Mouse (Mus musculus) limb, embryonic 12.5 days (tissue): ENCODE results near the gene Crip1. TPM values are rescaled to one million over a fixed set of nuclear protein-coding genes. Genes with fewer than 3 reads are reported as not detected.

ENCODE experiments used
- ATAC-seq: fragments of 200-750 bp; cut with Nextera tagmentation; 2 replicates; pipeline ENCODE4 v1.8.0; 2017; ENCODE audit warnings: low read depth, moderate TSS enrichment; ENCODE audit not compliant: insufficient number of reproducible peaks, insufficient read depth, low FRiP score, low TSS enrichment
- H3K27ac ChIP-seq: fragments of 300-500 bp; sonication (generic); 2 replicates; pipeline ENCODE4 v1.5.1; 2016; ENCODE audit warnings: mild to moderate bottlenecking, moderate library complexity
- H3K27me3 ChIP-seq: fragments of 300-500 bp; sonication (generic); 2 replicates; pipeline ENCODE4 v1.6.1; 2016; ENCODE audit warnings: mild to moderate bottlenecking, moderate library complexity
- H3K36me3 ChIP-seq: fragments of 300-500 bp; sonication (generic); 2 replicates; pipeline ENCODE4 v1.6.1; 2016; ENCODE audit warnings: mild to moderate bottlenecking, moderate library complexity
- H3K4me1 ChIP-seq: fragments of 300-500 bp; sonication (generic); replicated peaks from 2 replicates; pipeline ENCODE4 v1.6.1; 2016
- H3K4me2 ChIP-seq: fragments of 300-500 bp; sonication (generic); 2 replicates; pipeline ENCODE4 v1.6.1; 2016; ENCODE audit warnings: mild to moderate bottlenecking, moderate library complexity
- H3K4me3 ChIP-seq: fragments of 300-500 bp; sonication (generic); replicated peaks from 2 replicates; pipeline ENCODE4 v1.5.1; 2016; ENCODE audit warnings: mild to moderate bottlenecking
- H3K9ac ChIP-seq: fragments of 300-500 bp; sonication (generic); replicated peaks from 2 replicates; pipeline ENCODE4 v1.6.1; 2016; ENCODE audit warnings: mild to moderate bottlenecking, moderate library complexity
- H3K9me3 ChIP-seq: fragments of 300-500 bp; sonication (generic); 2 replicates; pipeline ENCODE4 v1.6.1; 2016; ENCODE audit warnings: mild to moderate bottlenecking, moderate library complexity
- WGBS: fragments of 180-500 bp; shearing (Covaris S2); methylation state at CpG from one replicate; pipeline ENCODE4 v1.1.7; 2016; 5-methylcytosine and 5-hydroxymethylcytosine counted together
- polyA plus RNA-seq: library from polyadenylated mRNA; unstranded; fragments of >200 nt; fragmentation: Nextera tagmentation; extraction: Ambion mirVana; gene quantifications from 2 replicates; pipeline ENCODE4 v1.2.1, GENCODE M21; 2016

Crip1 gene
- polyA plus RNA-seq, 1 experiment from 2014 or later: 73.2 TPM

DNA sequence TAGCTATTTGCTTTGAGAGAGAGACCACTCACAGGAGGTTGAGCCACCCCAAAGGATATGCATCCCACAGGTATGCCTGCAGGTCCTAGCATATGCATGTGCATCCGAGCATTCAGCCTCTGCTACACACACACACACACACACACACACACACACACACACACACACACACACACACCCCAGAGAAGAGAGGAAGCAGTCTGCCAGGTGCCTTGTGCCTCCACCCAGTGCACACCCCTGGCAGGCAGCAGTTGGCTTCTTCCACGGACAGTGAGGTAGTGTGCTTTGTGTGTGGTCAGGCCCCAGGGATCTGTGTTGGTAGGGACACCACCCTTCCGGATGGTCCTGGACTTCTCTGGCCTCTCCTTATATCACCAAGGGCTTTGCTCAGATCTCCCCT is 3.8 kb downstream of the Crip1 start:
- Histone ChIP-seq H3K4me2 (no peak overlapping the region), H3K9ac (no peak overlapping the region), H3K27ac (no peak overlapping the region), H3K27me3 (peaks cover 89% of the 10 kb centered on the region), H3K9me3 (no peaks in the 10 kb centered on the region), H3K4me3 (no peak overlapping the region), H3K4me1 (peaks cover 18% of the 10 kb centered on the region), H3K36me3 (no peaks in the 10 kb centered on the region)
- no peak for ATAC-seq
- 88% methylated on average over 3 of the region's 3 CpGs for WGBS

DNA sequence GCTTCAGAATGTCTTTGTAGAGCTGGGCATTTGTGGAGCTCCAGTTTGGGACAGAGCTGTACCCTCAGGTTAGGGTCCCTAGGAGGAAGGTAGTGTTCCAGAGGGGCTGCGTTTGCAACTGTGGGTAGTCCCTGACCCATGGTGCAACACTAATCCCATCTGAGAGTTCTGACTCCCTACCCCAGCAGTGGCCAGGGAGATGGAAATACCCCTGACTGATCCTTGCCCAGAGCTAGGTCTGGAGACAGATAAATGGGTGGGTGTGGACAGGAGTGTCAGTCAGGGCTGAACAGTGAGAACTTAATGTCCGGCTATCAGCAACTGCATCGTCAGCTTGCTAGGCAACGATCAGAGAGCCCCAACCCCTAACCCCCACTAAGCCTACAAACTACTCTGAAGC is 4.5 kb downstream of the Crip1 start:
- Histone ChIP-seq H3K36me3 (no peaks in the 10 kb centered on the region), H3K4me2 (no peak overlapping the region), H3K4me3 (no peak overlapping the region), H3K9me3 (no peaks in the 10 kb centered on the region), H3K4me1 (peaks cover 25% of the 10 kb centered on the region), H3K27ac (no peak overlapping the region), H3K27me3 (peaks cover 84% of the 10 kb centered on the region), H3K9ac (no peak overlapping the region)
- WGBS: 90% methylated on average over 4 of the region's 4 CpGs
- ATAC-seq: no peak

DNA sequence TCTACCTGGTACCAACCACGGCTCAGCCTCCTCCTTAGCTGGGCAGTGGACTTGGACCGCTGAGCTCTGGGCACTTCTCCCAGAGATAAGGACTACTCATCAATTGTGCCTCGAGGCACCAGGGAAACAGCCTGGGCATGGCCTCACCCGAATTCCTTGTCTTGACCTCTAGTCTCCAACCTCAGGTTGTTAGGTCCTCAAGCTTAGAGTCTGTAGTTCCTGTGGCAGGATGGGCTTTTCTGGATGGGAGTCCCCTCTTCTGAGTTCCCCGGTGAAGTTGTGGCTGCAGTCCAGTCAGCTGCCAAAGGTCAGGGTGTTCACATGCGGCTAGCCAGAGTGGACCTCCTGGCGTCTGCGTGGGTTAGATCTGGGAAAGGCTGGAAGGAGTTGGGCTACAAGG is 4.9 kb downstream of the Crip1 start:
- Histone ChIP-seq H3K27me3 (peaks cover 80% of the 10 kb centered on the region), H3K9ac (no peak overlapping the region), H3K9me3 (no peaks in the 10 kb centered on the region), H3K4me3 (peak overlapping the region; percentile 50; the same call in 1 of the 2 replicates), H3K4me1 (peaks cover 25% of the 10 kb centered on the region), H3K27ac (no peak overlapping the region), H3K4me2 (peak overlapping the region; percentile 84; the same call in 1 of the 2 replicates), H3K36me3 (no peaks in the 10 kb centered on the region)
- 75% methylated on average over 8 of the region's 8 CpGs for WGBS
- no peak for ATAC-seq

DNA sequence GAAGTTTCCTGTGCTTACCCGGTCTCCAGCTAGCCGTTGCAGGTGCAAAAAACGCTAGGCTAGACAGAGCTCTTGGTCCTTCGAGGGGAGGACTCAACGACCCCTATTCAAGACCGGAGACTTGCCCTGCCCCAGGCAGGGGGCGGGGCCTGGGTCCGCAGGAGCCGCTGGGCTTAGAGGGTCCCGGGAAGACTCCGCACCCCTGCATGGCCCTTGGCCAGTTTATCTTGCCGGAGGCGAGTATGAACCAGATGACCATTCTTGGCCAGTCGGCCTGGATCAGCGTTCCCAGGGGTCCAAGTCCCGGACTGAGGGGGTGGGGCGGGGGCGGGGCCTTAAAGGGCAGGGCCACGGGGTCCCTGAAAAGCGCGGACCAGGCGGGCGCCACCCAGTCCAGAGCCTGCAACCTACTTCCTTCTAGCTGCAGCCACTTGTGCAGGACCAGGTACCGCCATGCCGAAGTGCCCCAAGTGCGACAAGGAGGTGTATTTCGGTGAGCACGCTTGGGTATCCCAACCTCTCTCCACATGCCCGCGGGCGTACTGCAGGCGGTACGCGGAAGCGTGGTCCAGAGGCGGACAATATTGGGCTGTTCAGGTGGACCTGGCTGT is 5.7 kb downstream of the Crip1 start:
- H3K4me1 ChIP-seq: peaks cover 21% of the 10 kb centered on the region
- H3K9me3 ChIP-seq: no peaks in the 10 kb centered on the region
- H3K4me3 ChIP-seq: peak overlapping the region; percentile 50
- peaks cover 72% of the 10 kb centered on the region for H3K27me3 ChIP-seq
- peak overlapping the region; percentile 84 for H3K4me2 ChIP-seq
- no peak overlapping the region for H3K27ac ChIP-seq
- no peaks in the 10 kb centered on the region for H3K36me3 ChIP-seq
- ATAC-seq: no peak
- WGBS: 1% methylated on average over 36 of the region's 36 CpGs
- peak overlapping the region; percentile 49 for H3K9ac ChIP-seq

DNA sequence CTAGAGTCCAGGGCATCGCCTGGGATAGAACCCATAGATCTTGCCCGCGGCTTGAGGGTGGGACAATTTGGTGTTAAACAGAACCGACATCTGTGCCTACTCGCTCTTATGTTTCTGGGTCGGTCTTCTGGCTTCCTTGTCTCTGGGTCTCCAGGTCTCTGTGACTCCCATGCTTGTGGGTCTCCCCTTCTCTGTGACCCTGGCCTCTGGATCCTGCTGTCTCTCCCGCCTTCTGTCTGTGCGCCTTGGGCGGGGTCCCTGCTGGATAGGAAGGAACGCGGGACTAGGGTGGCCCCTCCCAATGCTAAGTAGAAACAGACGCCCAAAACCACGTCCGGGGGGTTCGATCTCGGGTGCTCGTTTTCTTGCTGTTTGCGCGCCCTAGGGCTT is 6.2 kb downstream of the Crip1 start:
- Histone ChIP-seq H3K9ac (peak overlapping the region; percentile 49), H3K4me2 (peak overlapping the region; percentile 84), H3K36me3 (no peaks in the 10 kb centered on the region), H3K4me1 (peaks cover 26% of the 10 kb centered on the region), H3K27me3 (peaks cover 67% of the 10 kb centered on the region), H3K9me3 (no peaks in the 10 kb centered on the region), H3K4me3 (peak overlapping the region; percentile 50), H3K27ac (no peak overlapping the region)
- 17% methylated on average over 19 of the region's 19 CpGs for WGBS
- ATAC-seq: no peak

DNA sequence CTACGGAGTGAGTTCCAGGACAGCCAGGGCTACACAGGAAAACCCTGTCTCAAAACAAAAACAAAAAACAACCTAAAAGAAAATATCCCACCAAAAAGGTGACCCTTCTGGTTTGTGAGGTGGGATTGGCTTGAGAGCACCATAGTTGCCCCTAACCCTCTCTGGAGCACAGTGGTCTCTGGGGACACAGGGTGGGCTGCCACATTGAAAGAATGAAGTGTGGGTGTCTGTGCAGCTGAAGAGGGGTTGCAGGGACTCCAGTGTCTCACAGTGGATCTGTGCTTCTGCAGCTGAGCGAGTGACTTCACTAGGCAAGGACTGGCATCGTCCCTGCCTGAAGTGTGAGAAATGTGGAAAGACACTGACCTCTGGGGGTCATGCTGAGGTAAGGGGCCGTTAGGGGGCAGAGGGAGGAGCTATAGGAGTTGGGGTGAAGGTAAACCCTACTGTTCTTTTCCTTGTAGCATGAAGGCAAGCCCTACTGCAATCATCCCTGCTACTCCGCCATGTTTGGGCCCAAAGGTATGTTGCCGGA is 6.9 kb downstream of the Crip1 start:
- Histone ChIP-seq H3K27ac (no peak overlapping the region), H3K4me1 (peaks cover 29% of the 10 kb centered on the region), H3K4me2 (0 out of 2 replicates have a peak overlapping the region, but pooled peaks have one; percentile 84), H3K9ac (no peak overlapping the region), H3K4me3 (0 out of 2 replicates have a peak overlapping the region, but pooled peaks have one; percentile 50), H3K36me3 (peaks cover 6% of the 10 kb centered on the region), H3K9me3 (no peaks in the 10 kb centered on the region), H3K27me3 (peaks cover 60% of the 10 kb centered on the region)
- 73% methylated on average over 6 of the region's 6 CpGs for WGBS
- ATAC-seq: no peak

DNA sequence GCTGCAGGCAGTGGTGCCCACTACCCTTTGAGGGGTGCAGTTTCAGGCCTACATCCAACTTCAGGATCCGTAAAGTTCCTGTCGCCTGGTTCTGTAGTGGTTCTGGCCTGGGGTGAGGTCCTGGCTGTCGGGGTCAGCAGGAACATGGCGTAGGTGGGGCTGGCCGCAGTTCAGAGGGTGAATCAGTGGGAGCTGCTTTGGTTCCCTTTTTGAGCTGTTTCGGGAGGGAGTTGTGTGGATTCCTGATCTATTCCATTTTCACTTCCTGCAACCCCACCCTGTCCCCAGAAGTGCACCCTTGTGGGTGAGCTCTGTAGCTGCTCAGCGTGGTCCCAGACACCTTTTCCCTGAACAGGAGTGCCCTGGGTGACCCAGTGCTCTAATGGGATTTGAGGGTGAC is 7.9 kb downstream of the Crip1 start:
- 87% methylated on average over 7 of the region's 7 CpGs for WGBS
- no peak overlapping the region for H3K9ac ChIP-seq
- H3K4me1 ChIP-seq: peaks cover 29% of the 10 kb centered on the region
- H3K27ac ChIP-seq: no peak overlapping the region
- no peaks in the 10 kb centered on the region for H3K9me3 ChIP-seq
- ATAC-seq: no peak
- no peak overlapping the region for H3K4me2 ChIP-seq
- peaks cover 11% of the 10 kb centered on the region for H3K36me3 ChIP-seq
- no peak overlapping the region for H3K4me3 ChIP-seq
- peaks cover 50% of the 10 kb centered on the region for H3K27me3 ChIP-seq

DNA sequence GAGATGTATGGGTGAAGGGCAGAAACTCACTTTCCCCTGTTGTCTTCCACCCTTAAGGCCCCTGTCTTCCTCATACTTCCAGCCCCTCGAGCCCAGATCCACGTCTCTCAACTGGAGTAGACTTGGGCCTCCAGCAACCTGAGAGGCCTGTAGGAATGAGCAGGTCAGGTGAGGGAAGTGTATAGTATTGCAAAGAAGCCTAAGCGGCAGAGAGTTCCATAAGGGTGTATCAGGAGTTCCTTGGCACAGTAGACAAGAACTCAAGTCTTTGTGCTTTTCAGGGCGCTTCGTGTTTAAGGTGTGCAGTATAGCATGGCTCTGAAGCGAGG is 8.6 kb downstream of the Crip1 start:
- Histone ChIP-seq H3K4me1 (peaks cover 29% of the 10 kb centered on the region), H3K4me2 (peak overlapping the region; percentile 80), H3K9me3 (no peaks in the 10 kb centered on the region), H3K4me3 (peak overlapping the region; percentile 63; the same call in 1 of the 2 replicates), H3K9ac (no peak overlapping the region; the same call in 1 of the 2 replicates), H3K27me3 (peaks cover 43% of the 10 kb centered on the region), H3K36me3 (peaks cover 14% of the 10 kb centered on the region), H3K27ac (no peak overlapping the region)
- no peak for ATAC-seq
- 76% methylated on average over 6 of the region's 6 CpGs for WGBS

DNA sequence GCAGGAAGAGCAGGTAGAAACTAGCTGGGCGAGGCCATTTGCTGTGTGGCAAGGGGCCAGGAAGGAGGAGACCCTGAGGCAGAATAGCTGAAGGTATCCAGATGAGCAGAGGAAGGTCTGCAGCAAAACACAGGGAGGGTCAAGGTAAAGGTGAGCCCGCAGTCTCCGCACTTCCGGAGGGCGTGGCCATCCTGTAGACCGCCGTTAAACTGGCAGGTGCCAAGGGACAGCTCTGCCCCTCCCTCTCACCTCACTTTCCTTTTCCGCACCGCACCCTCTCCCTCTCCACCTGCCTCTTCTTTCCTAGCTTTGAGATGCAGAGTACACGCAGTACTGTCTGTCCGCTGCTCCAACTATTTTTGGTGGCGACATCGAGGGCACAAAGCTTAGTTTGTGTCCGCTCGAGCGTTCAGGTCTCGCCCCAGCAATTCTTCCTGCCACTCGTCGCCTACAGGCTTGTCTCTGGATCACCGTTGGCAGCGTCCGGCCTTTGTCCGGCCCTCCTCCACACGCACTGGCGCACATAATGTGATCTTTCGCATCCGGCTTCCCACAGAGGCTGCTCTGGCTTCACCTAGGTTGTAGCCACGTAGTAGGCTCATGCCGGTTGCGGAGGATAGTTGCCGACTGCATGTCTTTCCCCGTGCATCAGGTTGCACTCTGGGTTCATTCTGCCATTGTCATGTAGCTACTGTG is 9.1 kb downstream of the Crip1 start:
- H3K27me3 ChIP-seq: peaks cover 38% of the 10 kb centered on the region
- H3K4me1 ChIP-seq: peaks cover 29% of the 10 kb centered on the region
- peak; percentile 0; the same call in 1 of the 2 replicates for ATAC-seq
- peak overlapping the region; percentile 54 for H3K9ac ChIP-seq
- H3K36me3 ChIP-seq: peaks cover 14% of the 10 kb centered on the region
- H3K4me3 ChIP-seq: peak overlapping the region; percentile 63
- H3K27ac ChIP-seq: peak overlapping the region; percentile 70; the same call in 1 of the 2 replicates
- peak overlapping the region; percentile 80 for H3K4me2 ChIP-seq
- 6% methylated on average over 32 of the region's 32 CpGs for WGBS
- no peaks in the 10 kb centered on the region for H3K9me3 ChIP-seq

DNA sequence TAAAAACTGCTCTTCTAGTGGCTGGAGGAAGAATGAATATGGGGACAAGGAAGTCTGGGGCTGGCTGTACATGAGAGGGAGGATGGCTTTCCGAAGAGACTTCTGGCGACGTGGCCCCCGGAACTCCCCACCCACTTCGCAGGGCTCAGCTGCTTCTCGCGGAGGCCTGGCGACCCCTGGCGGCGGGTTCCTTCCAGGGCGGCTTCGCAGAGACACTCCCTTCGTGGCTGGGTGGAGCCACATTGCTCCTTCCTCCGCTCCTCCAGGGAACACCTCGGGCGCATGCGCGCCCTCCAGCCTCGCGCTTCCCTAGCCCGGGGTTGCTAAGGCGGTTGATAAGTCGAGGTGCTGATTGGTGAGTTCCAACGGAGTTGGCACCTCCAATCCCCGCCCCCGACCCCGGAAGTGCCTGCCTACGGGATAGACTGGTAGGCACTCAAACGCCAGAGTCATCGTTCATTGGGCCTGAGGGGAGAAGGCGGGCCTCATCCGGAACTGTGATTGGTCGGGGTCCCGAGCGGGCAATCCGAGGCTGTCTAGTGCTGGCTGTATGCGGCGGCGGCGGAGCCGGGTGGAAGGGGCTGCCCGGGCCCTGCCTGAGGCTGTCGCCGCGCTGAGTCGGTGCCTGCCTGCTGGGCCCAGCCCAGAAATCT is 9.9 kb downstream of the Crip1 start, which contains the start of gene Tedc1:
Gene Tedc1 (plus strand): TSS at position 535 of the 653 bp plus-strand sequence.
- Histone ChIP-seq H3K4me3 (peak within 1 kb of the TSS; percentile 63), H3K27me3 (peaks cover 30% of the 10 kb centered on the region), H3K4me2 (peak within 1 kb of the TSS; percentile 83), H3K9ac (peak within 1 kb of the TSS; percentile 60), H3K4me1 (peaks cover 29% of the 10 kb centered on the region), H3K9me3 (no peaks in the 10 kb centered on the region), H3K27ac (peak within 1 kb of the TSS; percentile 70; the same call in 1 of the 2 replicates), H3K36me3 (peaks cover 17% of the 10 kb centered on the region)
- WGBS: 0% methylated on average over 46 of the region's 46 CpGs
- peak; percentile 97 for ATAC-seq

DNA sequence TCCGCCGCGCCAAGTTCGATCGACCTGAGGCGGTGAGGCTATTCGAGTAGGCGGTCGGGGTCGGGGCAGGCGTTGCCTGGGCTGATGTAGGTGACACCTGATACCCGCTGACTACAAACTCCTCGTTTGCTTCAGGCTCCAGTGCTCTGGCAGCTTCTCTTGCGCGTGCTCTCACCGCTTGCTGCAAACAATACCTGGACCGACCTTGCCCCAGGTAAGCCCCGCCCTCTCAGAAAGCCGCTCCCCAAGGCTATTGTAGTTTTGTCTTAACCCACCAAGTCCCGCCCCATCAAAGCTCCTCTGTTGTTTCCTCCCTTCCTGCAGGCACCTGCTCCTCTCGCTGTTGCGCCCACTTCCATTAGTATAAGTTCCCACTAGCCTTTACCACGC is 10.4 kb downstream of the Crip1 start:
- Histone ChIP-seq H3K9me3 (no peaks in the 10 kb centered on the region), H3K4me2 (peak overlapping the region; percentile 83), H3K9ac (peak overlapping the region; percentile 60), H3K36me3 (peaks cover 22% of the 10 kb centered on the region), H3K27ac (peak overlapping the region; percentile 56; the same call in 1 of the 2 replicates), H3K4me1 (peaks cover 26% of the 10 kb centered on the region), H3K27me3 (peaks cover 25% of the 10 kb centered on the region), H3K4me3 (peak overlapping the region; percentile 63)
- 0% methylated on average over 23 of the region's 23 CpGs for WGBS
- ATAC-seq: no peak; the same call in 1 of the 2 replicates
